Mouse (Mus musculus): ENCODE measurements around the gene Slc12a3. TPM values are rescaled to one million over a fixed set of nuclear protein-coding genes. Genes with fewer than 3 reads are reported as not detected.

Gene Slc12a3
- total RNA-seq, 2 experiments from 2014 or later: 0.12 to 0.24 TPM

DNA sequence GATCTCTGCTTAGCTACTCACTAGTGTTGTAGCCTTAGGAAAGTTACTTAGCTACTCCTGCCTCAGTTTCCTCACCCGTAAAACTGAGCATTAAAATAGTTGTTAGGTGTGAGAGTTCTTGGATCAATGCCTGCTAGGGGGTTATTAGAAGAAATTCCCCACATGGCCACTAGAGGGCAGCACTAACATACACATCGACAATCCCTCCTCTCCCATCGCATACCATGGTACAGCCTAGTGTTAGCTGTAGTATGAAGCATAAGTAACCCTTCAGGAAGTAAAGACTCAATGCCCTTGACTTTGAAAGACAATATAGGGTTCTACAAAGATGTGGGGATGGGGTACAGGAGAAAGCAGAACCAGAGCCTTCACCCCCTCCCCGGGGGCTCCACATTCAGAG, 1.7 kb downstream of the Slc12a3 start:
- DNase-seq: peak; percentile 58

DNA sequence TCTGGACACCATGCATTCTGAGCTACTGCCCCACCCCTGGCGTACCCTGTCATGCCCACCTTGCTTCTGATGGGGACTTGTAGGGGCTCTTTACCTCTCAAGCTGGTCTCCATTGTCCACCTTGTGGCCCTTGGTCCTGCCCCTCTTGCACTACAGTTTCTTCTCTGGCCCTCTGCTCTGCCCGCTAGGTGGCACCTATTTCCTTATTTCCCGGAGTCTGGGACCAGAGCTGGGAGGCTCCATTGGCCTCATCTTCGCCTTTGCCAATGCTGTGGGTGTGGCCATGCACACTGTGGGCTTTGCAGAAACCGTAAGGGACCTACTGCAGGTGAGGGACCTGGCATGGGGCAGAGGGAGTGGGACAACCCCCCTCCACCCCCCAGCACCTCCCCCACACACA, 4.3 kb downstream of the Slc12a3 start:
- DNase-seq: no peak

DNA sequence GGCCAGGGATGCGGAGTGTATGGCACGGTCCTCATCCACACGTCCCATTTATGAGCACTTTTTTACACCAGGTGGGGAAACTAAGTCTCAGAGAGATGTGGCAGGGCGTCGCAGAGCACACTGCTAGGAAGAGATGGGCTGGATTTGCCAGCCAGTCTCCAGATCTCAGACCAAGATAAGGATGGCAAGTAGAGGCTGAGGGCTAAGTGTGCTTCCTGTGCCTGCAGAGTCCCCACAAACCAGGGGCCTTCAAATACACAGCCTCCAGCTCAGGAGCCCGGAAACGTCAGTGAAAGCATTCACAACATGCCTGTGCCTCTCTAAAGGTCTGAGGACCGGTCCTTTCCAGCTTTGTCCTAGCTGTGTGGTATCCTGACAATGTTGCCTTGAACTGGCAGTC, 8.6 kb downstream of the Slc12a3 start:
- DNase-seq: no peak

DNA sequence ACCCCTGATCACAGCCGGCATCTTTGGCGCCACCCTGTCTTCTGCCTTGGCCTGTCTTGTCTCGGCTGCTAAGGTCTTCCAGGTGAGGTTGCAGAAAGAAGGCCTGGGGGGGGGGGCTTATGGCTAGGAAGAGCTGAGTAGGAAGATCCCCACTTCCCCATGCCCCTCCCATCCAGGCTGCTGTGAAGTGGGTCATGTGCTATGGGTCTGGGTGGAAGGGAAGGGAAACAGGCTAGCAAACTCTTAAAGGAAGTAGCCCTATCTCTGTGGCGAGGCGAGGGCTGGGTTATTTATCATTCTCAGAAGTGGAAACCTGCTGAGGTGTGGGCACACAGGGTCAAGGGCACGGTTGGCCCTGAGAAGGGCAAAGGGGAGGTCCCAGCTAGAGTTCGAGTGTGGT, 11.8 kb downstream of the Slc12a3 start:
- no peak for DNase-seq

DNA sequence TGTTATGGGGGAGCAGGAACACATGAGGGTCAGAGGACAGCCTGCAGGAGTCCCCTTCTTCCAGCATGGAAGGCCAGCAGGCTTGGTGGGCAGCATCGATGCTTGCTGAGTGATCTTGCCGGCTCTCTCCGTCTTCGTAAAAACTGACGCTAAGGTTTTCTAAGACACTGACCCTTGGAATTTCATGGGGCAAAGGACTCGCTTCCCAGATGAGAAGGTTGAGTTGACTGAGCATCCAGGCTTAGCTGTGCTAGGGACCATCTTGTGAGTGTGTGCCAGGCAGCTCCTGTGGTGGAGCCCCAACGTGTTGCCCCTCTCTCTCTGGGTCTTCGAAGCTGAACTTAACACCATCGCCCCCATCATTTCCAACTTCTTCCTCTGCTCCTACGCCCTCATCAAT, 13.7 kb downstream of the Slc12a3 start:
- no peak for DNase-seq

DNA sequence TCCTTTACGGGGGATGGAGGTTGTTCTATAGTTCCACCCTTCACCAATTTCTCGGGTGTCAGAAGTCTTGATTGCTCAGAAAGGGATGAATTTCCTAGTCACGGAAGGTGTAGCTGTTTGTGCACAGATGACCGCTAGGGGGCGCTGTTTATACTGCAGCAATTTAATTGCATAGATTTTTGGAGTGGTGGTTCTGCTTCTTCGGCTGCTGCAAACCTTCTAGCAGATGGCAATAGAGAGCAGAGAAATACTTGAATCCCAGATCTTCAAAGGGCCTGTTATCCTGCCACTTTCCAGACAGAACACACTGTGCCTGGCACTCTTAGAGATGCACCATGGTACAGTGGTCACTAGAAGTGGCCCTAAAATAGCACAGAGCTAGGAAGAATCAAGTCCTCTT, 14.3 kb downstream of the Slc12a3 start:
- DNase-seq: peak; percentile 89

DNA sequence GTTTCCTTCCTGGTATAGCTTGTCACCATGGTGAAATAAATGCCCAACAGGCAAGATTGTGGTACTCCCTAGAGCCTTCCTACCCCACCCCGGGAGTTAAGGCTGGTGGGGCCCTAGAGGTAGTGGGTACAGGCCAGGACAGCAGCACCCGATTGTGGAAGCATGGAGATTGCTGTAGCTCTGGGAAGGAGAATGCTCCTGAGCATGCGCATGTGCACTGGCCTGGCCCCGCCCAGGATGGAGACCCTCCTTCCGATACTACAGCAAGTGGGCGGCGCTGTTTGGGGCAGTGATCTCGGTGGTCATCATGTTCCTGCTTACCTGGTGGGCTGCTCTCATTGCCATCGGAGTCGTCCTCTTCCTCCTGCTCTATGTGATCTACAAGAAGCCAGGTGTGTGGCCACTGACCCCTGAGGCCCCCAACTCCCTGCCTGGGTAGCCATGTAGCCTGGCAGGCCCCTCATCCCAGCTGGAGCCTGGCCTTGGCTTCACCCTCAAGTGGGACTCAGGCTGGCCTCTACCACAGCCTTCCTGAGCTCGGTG, 14.8 kb downstream of the Slc12a3 start:
- no peak for DNase-seq

DNA sequence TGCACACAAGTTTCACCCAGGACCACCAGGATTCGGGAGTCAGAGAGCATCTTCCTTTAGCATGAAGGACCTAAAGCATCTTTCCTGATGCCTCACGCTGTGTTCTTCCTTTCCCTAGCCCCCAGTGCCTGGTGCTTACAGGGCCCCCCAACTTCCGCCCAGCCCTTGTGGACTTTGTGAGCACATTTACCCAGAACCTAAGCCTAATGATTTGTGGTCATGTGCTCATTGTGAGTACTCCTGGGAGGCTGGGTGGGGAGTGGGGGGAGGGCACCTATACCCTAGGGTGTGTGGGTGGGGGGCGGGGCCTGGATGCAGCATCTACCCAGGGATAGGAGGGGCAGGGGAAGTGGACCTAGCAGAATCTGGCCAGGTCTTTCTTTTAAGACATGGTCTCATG, 16.7 kb downstream of the Slc12a3 start:
- no peak for DNase-seq

DNA sequence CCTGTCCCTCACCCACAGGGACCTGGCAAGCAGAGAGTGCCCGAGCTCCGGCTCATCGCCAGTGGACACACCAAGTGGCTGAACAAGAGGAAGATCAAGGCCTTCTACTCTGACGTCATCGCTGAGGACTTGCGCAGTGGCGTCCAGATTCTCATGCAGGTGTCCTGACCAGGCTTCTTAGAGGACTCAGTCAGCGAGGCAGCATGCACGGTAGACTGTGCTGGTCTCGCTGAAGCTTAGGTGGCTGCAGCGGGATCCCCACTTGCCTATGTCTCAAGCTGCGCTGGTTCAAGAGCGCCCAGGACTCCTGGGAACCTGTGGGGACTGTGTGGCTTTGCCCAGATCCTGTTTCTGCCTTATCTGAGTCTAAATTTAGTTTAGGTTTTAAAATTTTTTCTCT, 17.3 kb downstream of the Slc12a3 start:
- no peak for DNase-seq

DNA sequence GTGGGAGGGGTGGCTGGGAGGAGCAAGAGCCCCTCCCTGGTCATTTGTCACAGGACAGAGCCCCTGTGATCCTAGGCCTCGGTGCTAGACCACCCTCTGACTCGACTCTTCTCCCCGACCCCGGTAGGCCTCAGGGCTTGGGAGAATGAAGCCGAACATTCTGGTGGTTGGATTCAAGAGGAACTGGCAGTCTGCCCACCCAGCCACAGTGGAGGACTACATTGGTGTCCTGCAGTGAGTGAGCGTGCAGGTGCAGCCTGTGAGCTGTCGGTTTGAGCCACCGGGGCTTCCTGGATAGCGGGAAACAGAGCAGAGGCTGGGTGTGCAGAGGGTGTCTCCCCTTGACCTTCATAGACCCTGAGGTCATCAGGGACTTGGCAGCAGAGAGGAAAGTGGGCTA, 19.4 kb downstream of the Slc12a3 start:
- DNase-seq: no peak

DNA sequence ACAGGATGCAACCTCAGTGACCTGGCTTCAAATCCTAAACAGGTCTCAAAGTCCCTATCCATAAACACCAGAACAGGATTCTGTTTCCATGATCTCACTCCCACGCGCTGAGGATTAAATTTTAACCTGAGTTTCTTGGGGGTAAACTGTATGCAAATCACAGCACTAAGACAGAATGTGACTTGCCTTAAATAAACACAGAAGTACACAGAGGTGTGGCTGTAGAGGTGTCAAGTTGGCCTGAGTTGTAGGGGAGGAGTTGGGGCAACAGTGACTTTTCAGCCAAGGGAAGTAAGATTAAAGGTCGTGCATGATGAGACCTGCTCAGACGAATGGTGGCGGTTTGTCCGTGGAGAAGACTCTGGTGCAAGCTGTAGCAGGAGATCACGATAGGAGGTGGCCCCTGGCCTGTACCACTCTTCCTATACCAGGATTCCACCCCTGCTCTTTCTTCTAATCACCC, 25.1 kb downstream of the Slc12a3 start:
- DNase-seq: no peak

DNA sequence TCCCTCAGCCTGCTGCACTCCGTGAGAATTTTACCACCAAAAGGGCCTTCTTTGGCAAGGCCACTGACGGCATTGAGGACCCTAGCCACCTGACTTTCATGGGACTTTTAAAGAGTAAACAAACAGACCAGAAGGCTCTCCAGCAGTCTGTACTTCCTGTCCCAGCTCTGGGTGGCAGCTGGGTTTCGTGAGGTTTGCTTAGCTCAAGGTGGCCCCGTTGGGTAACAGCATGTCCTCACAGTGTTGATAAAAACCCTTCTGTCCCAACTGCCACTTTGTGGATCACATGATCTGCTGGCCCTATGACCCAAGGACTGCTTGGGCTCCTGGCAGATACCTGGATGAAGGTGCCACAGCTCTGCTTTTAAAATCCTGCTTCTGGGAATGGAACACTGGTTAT, 25.6 kb downstream of the Slc12a3 start:
- DNase-seq: peak; percentile 22

DNA sequence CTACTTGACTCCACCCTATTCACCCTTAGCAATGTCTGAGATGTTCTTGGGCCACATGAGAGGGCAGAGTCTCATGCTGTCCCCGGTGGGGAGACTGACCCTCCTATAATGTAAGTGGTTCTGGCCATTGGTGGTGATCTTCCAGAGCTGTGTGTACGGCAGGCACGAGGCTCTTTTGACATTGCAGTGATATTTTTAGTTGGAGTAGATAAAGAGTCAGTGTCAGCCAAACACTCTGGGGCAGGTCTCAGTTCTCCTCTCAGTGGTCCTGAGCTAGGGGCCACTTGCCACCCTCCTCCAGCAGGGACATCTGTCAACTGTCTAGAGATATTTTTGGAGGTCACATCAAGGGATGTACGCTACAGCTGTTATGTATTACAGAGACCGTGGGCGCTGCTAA, 28.2 kb downstream of the Slc12a3 start:
- DNase-seq: no peak

DNA sequence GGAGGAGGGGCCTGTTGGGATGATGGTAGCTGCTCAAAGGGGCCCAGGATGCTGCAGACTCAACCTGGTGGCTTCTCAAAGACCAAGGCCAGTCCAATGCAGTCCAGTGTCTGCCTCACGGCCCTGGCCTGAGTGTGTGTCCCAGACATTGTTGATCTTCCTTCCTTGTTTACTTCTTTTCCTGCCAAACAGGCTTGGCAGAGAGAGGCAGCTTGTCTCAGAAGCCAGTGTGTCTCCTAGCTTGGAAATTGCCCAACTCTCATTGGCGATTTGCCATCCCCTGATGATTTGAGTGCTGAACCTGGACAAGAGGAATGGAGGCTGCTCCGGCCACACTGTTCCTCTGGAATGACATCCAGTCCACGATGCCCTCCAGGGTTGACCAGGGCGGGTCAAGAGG, 29.5 kb downstream of the Slc12a3 start:
- peak; percentile 93 for DNase-seq

DNA sequence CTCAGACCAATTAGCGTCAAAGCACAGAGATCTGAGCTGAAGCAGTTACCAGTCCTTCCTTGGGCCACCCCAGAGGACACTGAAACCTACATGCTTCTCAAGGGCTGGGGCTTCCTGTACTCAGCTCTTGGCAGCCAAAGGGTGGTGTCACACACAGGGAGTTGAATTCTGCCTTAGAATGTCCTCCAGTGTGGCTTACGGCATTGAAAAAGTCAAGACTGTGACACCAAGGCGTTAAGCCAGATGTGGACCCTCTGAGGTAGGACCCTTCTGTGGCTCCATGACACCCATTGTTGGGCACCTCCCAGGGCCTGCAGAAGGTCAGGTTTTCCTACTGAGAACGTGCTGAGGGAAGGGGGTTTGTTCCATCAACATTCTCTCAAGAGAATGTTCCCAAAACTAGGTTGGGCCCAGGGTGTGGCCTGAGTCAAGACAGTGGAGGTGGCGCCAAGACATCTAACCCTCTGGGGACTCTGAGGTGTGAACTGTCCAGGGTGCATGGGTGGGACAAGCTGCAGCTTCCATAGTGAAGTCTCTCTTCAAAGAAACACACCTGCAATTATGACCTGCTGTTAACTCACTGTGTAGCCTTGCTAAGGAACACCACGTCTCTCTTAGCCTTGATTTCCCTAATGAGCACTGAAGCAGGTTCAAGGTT, 32.9 kb downstream of the Slc12a3 start:
- no peak for DNase-seq

DNA sequence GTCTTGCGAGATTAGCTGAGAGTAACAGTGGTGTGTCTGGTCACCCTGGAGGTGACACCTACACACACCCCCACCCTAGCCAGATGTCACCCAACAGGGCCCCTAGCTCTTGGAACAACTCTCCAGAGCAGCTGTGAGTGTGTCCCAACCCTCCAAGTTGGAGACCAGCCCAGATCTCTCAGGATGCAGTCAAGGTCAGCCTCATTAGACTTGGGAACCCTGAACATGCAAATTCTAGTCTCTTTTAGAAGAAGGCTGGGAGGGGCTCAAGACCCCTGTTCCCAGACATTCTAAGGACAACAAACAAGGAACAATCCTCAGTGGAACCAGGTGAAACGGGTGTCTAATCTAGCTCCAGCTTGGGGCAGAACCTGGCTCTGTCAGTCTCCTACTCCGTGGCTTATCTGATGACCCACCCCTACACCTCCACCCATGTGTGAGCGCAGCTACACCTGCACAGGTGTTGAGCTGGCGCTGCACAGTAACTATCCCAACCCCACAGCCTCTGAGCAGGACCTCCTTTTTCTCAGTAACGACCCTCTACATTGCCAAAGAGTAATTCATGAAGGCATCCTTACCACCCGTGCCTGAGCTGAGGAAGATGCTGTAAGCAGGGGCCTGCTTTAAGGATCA, 33.7 kb downstream of the Slc12a3 start:
- DNase-seq: peak; percentile 70

DNA sequence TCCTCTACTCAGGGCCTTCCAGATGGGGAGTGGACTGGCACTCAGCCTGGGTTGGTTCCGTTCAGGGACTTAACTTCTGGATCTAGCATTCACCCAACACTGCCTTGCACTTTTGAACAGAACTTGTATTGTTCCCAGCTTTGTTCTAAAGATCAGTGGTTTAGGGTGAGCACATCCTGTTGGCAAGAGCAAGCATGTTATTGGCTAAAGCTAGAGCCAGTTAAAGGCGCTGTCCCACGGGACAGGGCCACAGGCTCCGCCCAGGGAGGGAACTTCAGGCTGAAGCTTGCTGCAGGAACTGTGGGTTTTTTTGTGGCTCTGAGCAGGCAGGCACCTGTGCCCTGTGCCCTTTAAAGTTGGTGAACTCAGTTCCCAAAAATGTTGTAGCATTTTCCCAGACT, 34.3 kb downstream of the Slc12a3 start:
- peak; percentile 83 for DNase-seq

DNA sequence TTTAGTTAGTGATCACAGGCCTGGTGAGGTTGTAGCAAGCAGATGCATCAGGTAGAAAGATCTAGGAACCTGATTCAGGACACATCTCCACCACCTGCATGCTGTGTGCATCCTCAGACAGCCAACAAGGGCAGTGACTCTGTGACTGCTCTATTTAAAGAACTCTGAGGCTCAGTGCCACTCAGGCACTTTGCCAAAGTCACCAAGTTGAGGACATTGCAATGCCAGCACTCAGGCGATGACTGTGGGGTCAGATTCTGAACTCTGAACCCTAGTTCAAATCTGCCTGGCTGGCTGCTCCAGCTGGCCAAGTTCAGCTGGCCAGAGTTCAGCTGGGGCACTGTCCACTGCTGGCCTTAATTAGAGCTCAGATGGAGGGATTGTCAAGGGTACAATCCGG, 34.9 kb downstream of the Slc12a3 start:
- peak; percentile 82 for DNase-seq

DNA sequence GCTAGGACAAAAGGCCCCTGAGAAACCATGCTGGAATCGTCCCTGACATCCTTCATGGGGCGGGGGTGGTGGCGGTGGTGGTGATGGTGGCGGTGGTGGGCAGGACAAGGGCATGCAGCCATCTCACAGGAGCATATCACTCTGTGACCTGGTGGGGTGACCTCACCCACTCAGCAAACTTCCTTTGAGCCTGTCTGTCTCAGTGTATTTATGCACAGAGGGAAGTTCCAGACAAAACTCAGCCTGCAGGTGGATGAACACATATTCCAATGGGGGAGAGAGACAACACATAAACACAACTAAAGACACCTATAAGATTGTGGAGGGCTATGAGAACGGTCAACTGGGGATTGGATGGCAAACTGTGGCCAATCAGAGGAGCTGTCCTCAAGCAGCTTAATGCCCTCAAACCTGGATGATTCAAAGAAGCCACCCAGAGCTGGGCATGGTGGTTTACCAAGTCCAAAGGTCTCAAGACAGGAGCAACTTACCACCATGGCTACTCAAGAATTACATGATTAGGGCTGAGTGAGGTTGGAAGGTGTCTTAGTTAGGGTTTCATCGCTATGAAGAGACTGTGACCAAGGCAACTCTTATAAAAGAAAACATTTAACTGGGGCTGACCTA, 35.8 kb downstream of the Slc12a3 start:
- DNase-seq: no peak

DNA sequence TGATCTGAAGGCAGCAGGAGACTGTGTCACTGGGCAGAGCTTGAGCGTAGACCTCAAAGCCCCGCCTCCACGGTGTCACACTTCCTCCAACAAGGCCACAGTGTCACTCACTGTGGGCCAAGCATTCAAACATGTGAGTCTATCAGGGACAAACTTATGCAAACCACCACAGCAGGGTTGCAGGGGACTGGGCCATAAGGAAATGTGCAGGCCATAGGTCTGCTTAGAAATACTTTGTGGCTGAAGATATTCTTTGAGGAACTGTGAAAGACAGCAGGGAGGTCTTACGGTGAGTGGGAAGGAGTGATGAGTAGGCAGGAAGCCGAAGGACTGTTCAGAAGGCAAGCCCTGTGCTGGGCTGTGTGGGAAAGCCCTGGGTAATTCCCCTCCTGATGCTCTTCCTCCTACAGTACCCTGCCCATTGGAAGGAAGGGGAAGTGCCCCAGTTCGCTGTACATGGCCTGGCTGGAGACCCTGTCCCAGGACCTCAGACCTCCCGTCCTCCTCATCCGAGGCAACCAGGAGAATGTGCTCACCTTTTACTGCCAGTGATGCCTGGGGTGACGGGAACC, 36.5 kb downstream of the Slc12a3 start:
- peak; percentile 62 for DNase-seq

DNA sequence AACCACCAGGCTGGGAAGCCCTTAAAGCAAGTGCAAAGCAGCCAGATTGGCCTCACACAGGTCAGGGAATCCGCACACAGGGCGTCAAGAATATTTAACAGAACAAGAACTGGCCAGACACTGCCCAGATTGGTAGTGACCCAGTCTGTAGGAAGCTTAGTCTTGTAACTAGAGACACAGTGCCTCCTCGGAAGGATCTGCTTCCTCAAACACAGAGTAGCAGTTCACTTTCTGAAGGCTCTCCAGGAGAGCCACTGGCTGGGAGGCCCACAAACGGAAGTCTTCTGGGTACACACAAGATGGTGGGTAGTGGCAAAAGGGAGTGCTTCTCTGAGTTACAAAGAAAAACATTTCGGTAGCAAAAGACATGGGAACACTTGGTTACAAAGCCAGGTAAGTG, 41.8 kb downstream of the Slc12a3 start:
- no peak for DNase-seq

DNA sequence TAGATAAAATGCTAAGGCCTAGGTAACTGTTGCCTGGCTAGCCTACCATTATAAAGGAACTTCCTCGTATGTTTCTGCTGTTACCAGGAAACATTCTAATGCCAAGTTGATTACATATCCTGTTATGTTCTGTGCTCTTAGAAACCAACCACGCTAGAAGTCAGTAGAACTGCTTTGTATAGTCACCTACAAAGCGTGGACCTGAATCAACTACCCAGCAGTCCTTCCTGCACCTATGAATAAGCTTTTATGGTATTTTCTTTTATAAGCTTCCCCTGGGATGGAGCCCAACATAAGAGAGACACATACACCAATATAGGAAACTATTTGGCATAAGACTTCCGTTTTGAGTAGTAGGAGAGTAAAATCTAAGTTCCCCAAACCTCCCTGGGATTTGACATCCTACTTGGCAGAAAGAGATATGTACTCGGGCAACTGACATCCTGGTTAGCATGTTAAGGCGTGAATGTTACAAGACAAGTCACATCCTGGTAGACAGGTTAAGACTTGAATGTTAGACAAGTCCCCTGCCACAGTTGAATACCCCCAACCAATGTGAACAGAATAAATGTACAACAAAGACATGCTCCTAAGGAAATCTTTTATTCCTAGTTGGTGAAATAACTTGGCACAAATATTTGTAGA, 44.1 kb downstream of the Slc12a3 start:
- DNase-seq: no peak

DNA sequence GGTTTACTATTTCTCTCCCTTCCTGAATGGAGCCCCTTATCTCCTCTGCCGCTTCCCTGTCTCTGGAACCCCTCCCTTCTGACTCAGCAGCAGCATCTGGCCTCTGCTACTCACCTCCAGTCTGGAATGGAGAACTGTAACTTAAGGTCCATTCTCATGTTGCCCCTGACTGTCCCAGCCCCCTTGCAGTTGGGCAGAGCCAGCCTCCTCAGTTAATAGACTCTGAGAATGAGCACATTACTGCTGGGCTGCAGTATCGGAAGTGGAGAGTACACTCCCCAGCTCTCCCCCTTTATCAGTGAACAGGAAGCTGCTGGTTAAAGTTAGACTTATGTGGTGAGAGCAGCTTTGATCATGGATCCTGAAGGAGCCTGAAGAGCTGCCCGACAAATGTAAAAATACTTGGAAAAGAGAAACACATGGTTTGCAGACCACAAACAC, 46.6 kb downstream of the Slc12a3 start:
- no peak for DNase-seq
